Mouse (Mus musculus) monocyte, adult 5-6 weeks (primary cell): ENCODE data around the gene Ero1lb. TPM values are rescaled to one million over a fixed set of nuclear protein-coding genes. Genes with fewer than 3 reads are reported as not detected.
A peak's percentile ranks its signal among the peaks of the same experiment; 100 is the strongest.
"Not testable (repeated sequence)": the region's sequence is repeated elsewhere in the genome, so short reads cannot be mapped to it uniquely, and the experiment has no call there.

ENCODE experiments used
- ATAC-seq: fragments of 153-309, 156-312 bp; replicated peaks from 2 replicates; pipeline ENCODE4 v1.8.0; 2017; ENCODE audit warnings: mild to moderate bottlenecking; ENCODE audit not compliant: low TSS enrichment, insufficient number of reproducible peaks, severe bottlenecking, poor library complexity, low FRiP score
- total RNA-seq: library from RNA; stranded (forward); fragments of 200-1000, 200-491, 200-594 nt; gene quantifications from 3 replicates; pipeline ENCODE4 v1.2.3, GENCODE M21; 2017

Ero1lb gene
- total RNA-seq, 1 experiment from 2014 or later: 27.2 TPM

- no peak for ATAC-seq
Observed at GRCm38 (mm10) chr13:12568597-12569469, 3.2 kb downstream of the Ero1lb start.

GRCm38 (mm10) chr13:12569741-12570140 is 4.1 kb downstream of the Ero1lb start:
- peak; percentile 50 for ATAC-seq

GRCm38 (mm10) chr13:12574979-12575536 is 9.4 kb downstream of the Ero1lb start:
- ATAC-seq: peak; percentile 74

GRCm38 (mm10) chr13:12578145-12578544 is 12.5 kb downstream of the Ero1lb start:
- ATAC-seq: no peak

- peak; percentile 68 for ATAC-seq
Observed at GRCm38 (mm10) chr13:12589003-12589402, 23.3 kb downstream of the Ero1lb start.

- not testable (repeated sequence) for ATAC-seq
Observed at GRCm38 (mm10) chr13:12597075-12597474, 31.4 kb downstream of the Ero1lb start.

GRCm38 (mm10) chr13:12610206-12610605 is 44.5 kb downstream of the Ero1lb start:
- ATAC-seq: not testable (repeated sequence)

- ATAC-seq: not testable (repeated sequence)
Observed at GRCm38 (mm10) chr13:12614026-12614425, 48.4 kb downstream of the Ero1lb start.

- not testable (repeated sequence) for ATAC-seq
Observed at GRCm38 (mm10) chr13:12614591-12614990, 48.9 kb downstream of the Ero1lb start.

- ATAC-seq: not testable (repeated sequence)
Observed at GRCm38 (mm10) chr13:12615014-12615413, 49.3 kb downstream of the Ero1lb start.

GRCm38 (mm10) chr13:12616489-12616888 is 50.8 kb downstream of the Ero1lb start:
- ATAC-seq: not testable (repeated sequence)

- not testable (repeated sequence) for ATAC-seq
Observed at GRCm38 (mm10) chr13:12619808-12620207, 54.1 kb downstream of the Ero1lb start.

GRCm38 (mm10) chr13:12626061-12626460 is 60.4 kb downstream of the Ero1lb start:
- not testable (repeated sequence) for ATAC-seq

GRCm38 (mm10) chr13:12627746-12628145 is 62.1 kb downstream of the Ero1lb start:
- ATAC-seq: peak; percentile 24

GRCm38 (mm10) chr13:12628181-12628580 is 62.5 kb downstream of the Ero1lb start:
- ATAC-seq: not testable (repeated sequence)

GRCm38 (mm10) chr13:12630252-12630651 is 64.6 kb downstream of the Ero1lb start:
- not testable (repeated sequence) for ATAC-seq

- peak; percentile 93 for ATAC-seq
Observed at GRCm38 (mm10) chr13:12634941-12635588, 69.4 kb downstream of the Ero1lb start.

GRCm38 (mm10) chr13:12642795-12643194 is 77.1 kb downstream of the Ero1lb start:
- ATAC-seq: not testable (repeated sequence)

GRCm38 (mm10) chr13:12646676-12647075 is 81.0 kb downstream of the Ero1lb start:
- ATAC-seq: not testable (repeated sequence)
